Mouse (Mus musculus) limb, embryonic 14.5 days (tissue): ENCODE results near the gene Lrrc17. TPM values are rescaled to one million over a fixed set of nuclear protein-coding genes. Genes with fewer than 3 reads are reported as not detected.

ENCODE experiments used
- ATAC-seq: fragments of 200-750 bp; cut with Nextera tagmentation; 2 replicates; pipeline ENCODE4 v1.8.0; 2017; ENCODE audit warnings: low read depth, moderate number of reproducible peaks, moderate TSS enrichment; ENCODE audit not compliant: low FRiP score
- DNase-seq: peaks from one replicate; pipeline ENCODE4 v3.0.0-alpha.2; 2015; ENCODE audit warnings: low spot score
- H3K27ac ChIP-seq: fragments of 300-500 bp; sonication (generic); replicated peaks from 2 replicates; pipeline ENCODE4 v1.5.1; 2014; ENCODE audit warnings: low read depth, mild to moderate bottlenecking, low read length, moderate library complexity, mixed read lengths
- H3K27me3 ChIP-seq: fragments of 300-500 bp; sonication (generic); 2 replicates; pipeline ENCODE4 v1.6.1; 2014; ENCODE audit warnings: low read length, mixed read lengths; ENCODE audit not compliant: control insufficient read depth, insufficient read depth
- H3K36me3 ChIP-seq: fragments of 300-500 bp; sonication (generic); 2 replicates; pipeline ENCODE4 v1.6.1; 2014; ENCODE audit warnings: mild to moderate bottlenecking, low read length, moderate library complexity, mixed read lengths; ENCODE audit not compliant: control insufficient read depth, insufficient read depth
- H3K4me1 ChIP-seq: fragments of 300-500 bp; sonication (generic); 2 replicates; pipeline ENCODE4 v1.6.1; 2014; ENCODE audit warnings: antibody characterized with exemption, low read length, mixed read lengths; ENCODE audit not compliant: control insufficient read depth, insufficient read depth
- H3K4me2 ChIP-seq: fragments of 300-500 bp; sonication (generic); replicated peaks from 2 replicates; pipeline ENCODE4 v1.6.1; 2014; ENCODE audit warnings: low read depth, mild to moderate bottlenecking, low read length, moderate library complexity; ENCODE audit not compliant: severe bottlenecking
- H3K4me3 ChIP-seq: fragments of 300-500 bp; sonication (generic); replicated peaks from 2 replicates; pipeline ENCODE4 v1.5.1; 2014; ENCODE audit warnings: low read length
- H3K9ac ChIP-seq: fragments of 300-500 bp; sonication (generic); 2 replicates; pipeline ENCODE4 v1.6.1; 2014; ENCODE audit warnings: mild to moderate bottlenecking, low read depth, low read length, moderate library complexity; ENCODE audit not compliant: severe bottlenecking
- H3K9me3 ChIP-seq: fragments of 300-500 bp; sonication (generic); 2 replicates; pipeline ENCODE4 v1.6.1; 2016; ENCODE audit warnings: low read length; ENCODE audit not compliant: control insufficient read depth
- POLR2A ChIP-seq: fragments of 200-500 bp; IDR thresholded peaks from 2 replicates; pipeline ENCODE4 v1.8.0; 2012; ENCODE audit warnings: inconsistent platforms, mild to moderate bottlenecking, moderate library complexity, borderline replicate concordance; ENCODE audit not compliant: insufficient read depth, insufficient read length; ENCODE audit errors: extremely low read depth
- WGBS: fragments of 180-500 bp; shearing (Covaris S2); extraction: QIAGEN DNeasy Blood & Tissue Kit; methylation state at CpG from one replicate; pipeline ENCODE4 v1.1.7; 2014; 5-methylcytosine and 5-hydroxymethylcytosine counted together
- polyA plus RNA-seq, 2 experiments: library from polyadenylated mRNA; depleted of rRNA in 1 of 2; stranded (reverse) in 1 of 2; unstranded in 1 of 2; fragments of >200 nt; fragmentation: Nextera tagmentation in 1 of 2; extraction: Ambion mirVana in 1 of 2; gene quantifications; 2 replicates each; pipeline versions ENCODE4 v1.2.1 to v1.2.3; 2012 to 2014

Gene Lrrc17
- polyA plus RNA-seq, 2 experiments: 102 to 116 TPM

DNA sequence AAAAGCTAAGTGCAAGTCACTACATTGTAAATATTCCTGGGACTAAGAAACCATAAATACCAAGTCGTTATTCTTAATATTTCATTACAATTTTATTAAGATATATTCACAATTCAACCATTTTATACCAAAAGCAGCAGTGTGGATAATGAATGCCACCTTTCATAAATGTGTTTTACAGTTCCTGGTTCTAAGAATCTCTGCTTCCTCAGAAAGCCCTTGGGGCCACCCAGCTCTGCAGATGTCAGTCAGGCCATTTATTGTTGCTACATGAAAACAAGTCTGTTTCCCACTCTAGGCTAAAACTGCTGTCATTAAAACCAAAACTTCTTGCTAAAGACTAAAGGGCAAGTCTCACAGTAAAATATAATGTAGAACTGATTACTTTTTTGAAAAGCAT lies 24.4 kb downstream of the Lrrc17 start:
- Histone ChIP-seq H3K27me3 (no peaks in the 10 kb centered on the region), H3K27ac (peak overlapping the region; percentile 27; the same call in 1 of the 2 replicates), H3K4me1 (peaks cover 16% of the 10 kb centered on the region), H3K9ac (no peak overlapping the region), H3K9me3 (no peaks in the 10 kb centered on the region), H3K4me2 (no peak overlapping the region), H3K4me3 (no peak overlapping the region), H3K36me3 (peaks cover 23% of the 10 kb centered on the region)
- no peak for TF ChIP-seq POLR2A
- WGBS: 28% methylated on average over 1 of the region's 1 CpGs
- ATAC-seq (no peak), DNase-seq (no peak)

DNA sequence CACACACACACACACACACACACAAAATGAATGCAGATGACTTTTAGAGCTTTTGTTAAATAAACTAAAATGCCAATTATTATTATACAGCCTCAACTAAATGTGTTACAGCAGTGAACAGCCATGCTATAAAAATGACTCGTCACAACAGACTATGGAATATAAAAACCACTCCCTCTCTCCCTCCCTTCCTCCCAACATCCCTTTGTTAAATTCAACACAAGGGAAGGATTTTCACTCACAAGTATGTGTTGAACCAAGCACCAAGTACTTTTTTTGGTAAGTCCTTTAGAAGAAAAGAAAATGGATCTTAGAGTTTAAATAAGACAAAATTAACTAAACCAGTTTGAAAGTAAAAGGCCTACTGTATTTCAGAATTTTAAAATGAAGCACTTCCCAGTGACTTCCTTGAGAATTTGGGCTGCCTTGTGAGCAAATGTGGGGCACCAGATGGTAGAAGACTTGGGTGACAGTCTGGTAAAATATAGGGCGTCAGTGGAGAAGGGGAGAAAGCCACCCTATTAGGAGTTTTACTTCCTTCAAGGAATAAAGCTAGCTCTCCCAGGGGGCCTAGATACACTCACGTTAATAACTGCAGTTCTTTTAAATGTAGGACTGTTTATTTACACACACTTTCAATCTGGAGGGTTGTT lies 29.5 kb downstream of the Lrrc17 start:
- H3K4me2 ChIP-seq: no peak overlapping the region
- no peak overlapping the region for H3K4me3 ChIP-seq
- no peaks in the 10 kb centered on the region for H3K27me3 ChIP-seq
- ATAC-seq (no peak), DNase-seq (no peak)
- no peak overlapping the region for H3K9ac ChIP-seq
- 0 out of 2 replicates have a peak overlapping the region, but pooled peaks have one; percentile 2 for H3K27ac ChIP-seq
- peaks cover 30% of the 10 kb centered on the region for H3K36me3 ChIP-seq
- 38% methylated on average over 3 of the region's 3 CpGs for WGBS
- H3K9me3 ChIP-seq: no peaks in the 10 kb centered on the region
- TF ChIP-seq POLR2A: no peak
- peaks cover 17% of the 10 kb centered on the region for H3K4me1 ChIP-seq

- ATAC-seq (no peak), DNase-seq (no peak)
- no peak overlapping the region for H3K4me3 ChIP-seq
- no peaks in the 10 kb centered on the region for H3K9me3 ChIP-seq
- no peak overlapping the region for H3K9ac ChIP-seq
- H3K4me1 ChIP-seq: peaks cover 20% of the 10 kb centered on the region
- no peak for TF ChIP-seq POLR2A
- 43% methylated on average over 21 of the region's 21 CpGs for WGBS
- no peaks in the 10 kb centered on the region for H3K27me3 ChIP-seq
- H3K36me3 ChIP-seq: peaks cover 29% of the 10 kb centered on the region
- no peak overlapping the region for H3K27ac ChIP-seq
- no peak overlapping the region for H3K4me2 ChIP-seq
These were observed 31.2 kb downstream of the Lrrc17 start for GRCm38 (mm10) chr5:21574386-21575209.

- Histone ChIP-seq H3K9ac (no peak overlapping the region), H3K4me1 (peaks cover 20% of the 10 kb centered on the region), H3K36me3 (peaks cover 26% of the 10 kb centered on the region), H3K9me3 (no peaks in the 10 kb centered on the region), H3K4me3 (no peak overlapping the region), H3K27me3 (no peaks in the 10 kb centered on the region), H3K27ac (no peak overlapping the region), H3K4me2 (no peak overlapping the region)
- ATAC-seq (no peak), DNase-seq (no peak)
- WGBS: 81% methylated on average over 13 of the region's 13 CpGs
- TF ChIP-seq POLR2A: no peak
These were observed 31.8 kb downstream of the Lrrc17 start for GRCm38 (mm10) chr5:21575210-21575550.

DNA sequence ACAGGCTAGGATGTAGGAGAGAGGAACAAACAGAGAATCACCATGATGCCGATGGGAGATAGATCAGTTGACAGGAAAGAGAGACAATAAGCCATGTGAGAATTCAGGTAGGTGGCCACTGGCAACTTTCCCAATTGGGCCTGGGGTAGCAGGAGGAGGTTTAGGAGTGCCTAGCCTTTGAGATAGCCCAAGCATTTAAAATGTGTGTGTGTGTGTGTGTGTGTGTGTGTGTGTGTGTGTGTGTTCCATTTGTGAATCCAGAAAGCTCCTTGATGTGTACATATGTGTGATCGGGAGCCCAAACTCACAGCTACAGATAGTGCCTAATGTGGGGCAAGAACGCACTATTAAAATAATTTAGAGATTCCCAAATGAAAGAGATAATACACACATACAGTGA lies 34.8 kb downstream of the Lrrc17 start:
- Histone ChIP-seq H3K9me3 (no peaks in the 10 kb centered on the region), H3K4me2 (no peak overlapping the region), H3K4me1 (peaks cover 20% of the 10 kb centered on the region), H3K27me3 (no peaks in the 10 kb centered on the region), H3K27ac (no peak overlapping the region), H3K4me3 (no peak overlapping the region), H3K36me3 (peaks cover 12% of the 10 kb centered on the region), H3K9ac (no peak overlapping the region)
- TF ChIP-seq POLR2A: no peak
- WGBS: 94% methylated on average over 3 of the region's 3 CpGs
- ATAC-seq: no peak
- no peak for DNase-seq
